Mouse (Mus musculus): Measurements from ENCODE around the gene Defb26. TPM values are rescaled to one million over a fixed set of nuclear protein-coding genes. Genes with fewer than 3 reads are reported as not detected.

The Defb26 gene
- polyA plus RNA-seq, 1 experiment: not detected

GRCm38 (mm10) chr2:152517981-152518380 lies 6.5 kb upstream of the Defb26 start, which contains the start of gene Defb28:
Gene Defb28 (plus strand): TSS chr2:152518255.
- no peaks in the 10 kb centered on the region for H3K36me3 ChIP-seq (ENCODE audit: control insufficient read depth, insufficient read depth)
- TF ChIP-seq MYOD1 (IDR thresholded peaks at IDR 0.05; ENCODE audit: control insufficient read depth in 1 of 3, insufficient read length in 2 of 3, low read depth in 2 of 3) (no peak), E2F4 (IDR thresholded peaks at IDR 0.05; ENCODE audit: insufficient read depth) (no peak), TCF12 (IDR thresholded peaks at IDR 0.05; ENCODE audit: insufficient read depth, poor library complexity, severe bottlenecking) (no peak), POLR2AphosphoS2 (IDR thresholded peaks at IDR 0.05; ENCODE audit: insufficient read length, low read depth) (no peak), MAX (IDR thresholded peaks at IDR 0.05; ENCODE audit: low read depth) (no peak), REST (IDR thresholded peaks at IDR 0.05; ENCODE audit: insufficient read depth, insufficient read length) (no peak), POLR2A (IDR thresholded peaks at IDR 0.05; ENCODE audit: insufficient read length, low read depth) (no peak), CEBPB (IDR thresholded peaks at IDR 0.05; ENCODE audit: insufficient read depth, poor library complexity, severe bottlenecking) (no peak), USF1 (IDR thresholded peaks at IDR 0.05; ENCODE audit: low read depth) (no peak), TCF3 (IDR thresholded peaks at IDR 0.05; ENCODE audit: insufficient read length, low read depth) (no peak)
- no peak within 1 kb of the TSS for H3K4me3 ChIP-seq

GRCm38 (mm10) chr2:152516084-152516483 lies 4.6 kb upstream of the Defb26 start:
- TF ChIP-seq E2F4 (IDR thresholded peaks at IDR 0.05; ENCODE audit: insufficient read depth) (no peak), POLR2AphosphoS2 (IDR thresholded peaks at IDR 0.05; ENCODE audit: insufficient read length, low read depth) (no peak), CEBPB (IDR thresholded peaks at IDR 0.05; ENCODE audit: insufficient read depth, poor library complexity, severe bottlenecking) (no peak), MYOG (IDR thresholded peaks at IDR 0.05; ENCODE audit: control insufficient read depth in 1 of 3, insufficient read depth in 1 of 3, insufficient read length in 2 of 3, low read depth in 2 of 3) (no peak), MYOD1 (IDR thresholded peaks at IDR 0.05; ENCODE audit: control insufficient read depth in 1 of 3, insufficient read length in 2 of 3, low read depth in 2 of 3) (no peak), POLR2A (IDR thresholded peaks at IDR 0.05; ENCODE audit: insufficient read length, low read depth) (no peak), SRF (IDR thresholded peaks at IDR 0.05; ENCODE audit: control insufficient read depth, insufficient read length, low read depth) (no peak), TCF12 (IDR thresholded peaks at IDR 0.05; ENCODE audit: insufficient read depth, poor library complexity, severe bottlenecking) (no peak), USF1 (IDR thresholded peaks at IDR 0.05; ENCODE audit: low read depth) (no peak), TCF3 (IDR thresholded peaks at IDR 0.05; ENCODE audit: insufficient read length, low read depth) (no peak), MAX (IDR thresholded peaks at IDR 0.05; ENCODE audit: low read depth) (no peak), REST (IDR thresholded peaks at IDR 0.05; ENCODE audit: insufficient read depth, insufficient read length) (no peak)

More at GRCm38 (mm10) chr2:152517981-152518380, 6.5 kb upstream of the Defb26 start, which contains the start of gene Defb28:
- H3K4me2 ChIP-seq (ENCODE audit: low read depth): no peak within 1 kb of the TSS
- H3K27me3 ChIP-seq (ENCODE audit: control insufficient read depth, insufficient read depth, insufficient read length): no peaks in the 10 kb centered on the region
- H3K79me2 ChIP-seq (ENCODE audit: control insufficient read depth, insufficient read depth): no peaks in the 10 kb centered on the region
- H3ac ChIP-seq (ENCODE audit: control insufficient read depth, insufficient read length): no peak within 1 kb of the TSS

GRCm38 (mm10) chr2:152503950-152504349 lies 7.5 kb downstream of the Defb26 start:
- Histone ChIP-seq H3K79me2 (ENCODE audit: control insufficient read depth, insufficient read depth) (no peaks in the 10 kb centered on the region), H3K27me3 (ENCODE audit: control insufficient read depth, insufficient read depth, insufficient read length) (no peaks in the 10 kb centered on the region), H3K36me3 (ENCODE audit: control insufficient read depth, insufficient read depth) (no peaks in the 10 kb centered on the region), H3K4me2 (ENCODE audit: low read depth) (no peak overlapping the region), H3K4me3 (no peak overlapping the region), H3ac (ENCODE audit: control insufficient read depth, insufficient read length) (no peak overlapping the region)
- TF ChIP-seq TCF3 (IDR thresholded peaks at IDR 0.05; ENCODE audit: insufficient read length, low read depth): no peak
- no peak for TF ChIP-seq TCF12 (IDR thresholded peaks at IDR 0.05; ENCODE audit: insufficient read depth, poor library complexity, severe bottlenecking)
- no peak for TF ChIP-seq REST (IDR thresholded peaks at IDR 0.05; ENCODE audit: insufficient read depth, insufficient read length)
- no peak for TF ChIP-seq E2F4 (IDR thresholded peaks at IDR 0.05; ENCODE audit: insufficient read depth)
- TF ChIP-seq MAX (IDR thresholded peaks at IDR 0.05; ENCODE audit: low read depth): no peak
- no peak for TF ChIP-seq POLR2A (IDR thresholded peaks at IDR 0.05; ENCODE audit: insufficient read length, low read depth)
- TF ChIP-seq MYOG (IDR thresholded peaks at IDR 0.05; ENCODE audit: control insufficient read depth in 1 of 3, insufficient read depth in 1 of 3, insufficient read length in 2 of 3, low read depth in 2 of 3): no peak
- no peak for TF ChIP-seq SRF (IDR thresholded peaks at IDR 0.05; ENCODE audit: control insufficient read depth, insufficient read length, low read depth)
- TF ChIP-seq MYOD1 (IDR thresholded peaks at IDR 0.05; ENCODE audit: control insufficient read depth in 1 of 3, insufficient read length in 2 of 3, low read depth in 2 of 3): no peak

More at GRCm38 (mm10) chr2:152516084-152516483, 4.6 kb upstream of the Defb26 start:
- no peak overlapping the region for H3ac ChIP-seq (ENCODE audit: control insufficient read depth, insufficient read length)
- no peak overlapping the region for H3K4me3 ChIP-seq
- no peaks in the 10 kb centered on the region for H3K79me2 ChIP-seq (ENCODE audit: control insufficient read depth, insufficient read depth)
- H3K4me2 ChIP-seq (ENCODE audit: low read depth): no peak overlapping the region
- no peaks in the 10 kb centered on the region for H3K27me3 ChIP-seq (ENCODE audit: control insufficient read depth, insufficient read depth, insufficient read length)
- no peaks in the 10 kb centered on the region for H3K36me3 ChIP-seq (ENCODE audit: control insufficient read depth, insufficient read depth)

- H3K4me3 ChIP-seq: no peak overlapping the region
- H3ac ChIP-seq (ENCODE audit: control insufficient read depth, insufficient read length): no peak overlapping the region
- no peak overlapping the region for H3K4me2 ChIP-seq (ENCODE audit: low read depth)
- no peaks in the 10 kb centered on the region for H3K36me3 ChIP-seq (ENCODE audit: control insufficient read depth, insufficient read depth)
- TF ChIP-seq POLR2A (IDR thresholded peaks at IDR 0.05; ENCODE audit: insufficient read length, low read depth) (no peak), REST (IDR thresholded peaks at IDR 0.05; ENCODE audit: insufficient read depth, insufficient read length) (no peak), TCF3 (IDR thresholded peaks at IDR 0.05; ENCODE audit: insufficient read length, low read depth) (no peak), CEBPB (IDR thresholded peaks at IDR 0.05; ENCODE audit: insufficient read depth, poor library complexity, severe bottlenecking) (no peak), MYOG (IDR thresholded peaks at IDR 0.05; ENCODE audit: control insufficient read depth in 1 of 3, insufficient read depth in 1 of 3, insufficient read length in 2 of 3, low read depth in 2 of 3) (no peak), MAX (IDR thresholded peaks at IDR 0.05; ENCODE audit: low read depth) (no peak), TCF12 (IDR thresholded peaks at IDR 0.05; ENCODE audit: insufficient read depth, poor library complexity, severe bottlenecking) (no peak), USF1 (IDR thresholded peaks at IDR 0.05; ENCODE audit: low read depth) (no peak), E2F4 (IDR thresholded peaks at IDR 0.05; ENCODE audit: insufficient read depth) (no peak), MYOD1 (IDR thresholded peaks at IDR 0.05; ENCODE audit: control insufficient read depth in 1 of 3, insufficient read length in 2 of 3, low read depth in 2 of 3) (no peak)
- no peaks in the 10 kb centered on the region for H3K79me2 ChIP-seq (ENCODE audit: control insufficient read depth, insufficient read depth)
- H3K27me3 ChIP-seq (ENCODE audit: control insufficient read depth, insufficient read depth, insufficient read length): no peaks in the 10 kb centered on the region
Observed at GRCm38 (mm10) chr2:152500863-152501229, 10.6 kb downstream of the Defb26 start.
